Mouse (Mus musculus): ENCODE results near the gene Sirpa. TPM values are rescaled to one million over a fixed set of nuclear protein-coding genes. Genes with fewer than 3 reads are reported as not detected.

The Sirpa gene
- total and polyA plus RNA-seq, 3 experiments: 20.4 to 30.6 (median 27.1) TPM

GRCm38 (mm10) chr2:129544448-129544847 is 48.2 kb upstream of the Sirpa start:
- in situ Hi-C loops (cut with MboI; ENCODE audit: low pct_ligation_motif_present, low pct_unique_long_range_greater_than_20kb, low sequenced_read_pairs): no loop called here
- Histone ChIP-seq H3K36me3 (replicated peaks in 1 of 2; ENCODE audit: control insufficient read depth in 1 of 2, insufficient read depth in 1 of 2, low read length in 1 of 2) (no peaks in the 10 kb centered on the region), H3K9ac (ENCODE audit: insufficient read depth, low read depth) (no peak overlapping the region), H3K27me3 (replicated peaks) (no peaks in the 10 kb centered on the region), H3K4me2 (ENCODE audit: insufficient read depth, low read depth, poor library complexity, severe bottlenecking) (no peak overlapping the region), H3K79me2 (replicated peaks; ENCODE audit: control insufficient read depth, extremely low read depth, insufficient read depth, poor library complexity, severe bottlenecking) (no peaks in the 10 kb centered on the region), H3K27ac (ENCODE audit: insufficient read depth, low read depth) (no peak overlapping the region), H3K4me3 (replicated peaks in 1 of 3; ENCODE audit: low read depth in 2 of 3, low read length in 2 of 3, poor library complexity in 1 of 3) (no peak overlapping the region), H3K4me1 (ENCODE audit: control insufficient read depth in 1 of 2, insufficient read depth in 2 of 2) (peaks cover under 1 to 26% of the 10 kb centered on the region in 2 experiments; a peak in 3 of 4 replicates), H3K9me3 (replicated peaks; ENCODE audit: low read length) (no peaks in the 10 kb centered on the region)
- no peak for TF ChIP-seq ZC3H11A (IDR thresholded peaks at IDR 0.05; ENCODE audit: low read depth, low read length)
- dilution Hi-C loops (cut with MboI; ENCODE audit: extremely low pct_ligation_motif_present, extremely low pct_unique_long_range_greater_than_20kb, low sequenced_read_pairs): no loop called here
- DNase-seq (ENCODE audit: extremely low read depth): no peak

- Histone ChIP-seq H3K36me3 (replicated peaks in 1 of 2; ENCODE audit: control insufficient read depth in 1 of 2, insufficient read depth in 1 of 2, low read length in 1 of 2) (no peaks in the 10 kb centered on the region), H3K4me2 (ENCODE audit: insufficient read depth, low read depth, poor library complexity, severe bottlenecking) (no peak overlapping the region), H3K4me1 (ENCODE audit: control insufficient read depth in 1 of 2, insufficient read depth in 2 of 2) (peaks cover 4 to 31% of the 10 kb centered on the region in 2 experiments; a peak in 3 of 4 replicates), H3K27me3 (replicated peaks) (no peaks in the 10 kb centered on the region), H3K27ac (ENCODE audit: insufficient read depth, low read depth) (no peak overlapping the region), H3K79me2 (replicated peaks; ENCODE audit: control insufficient read depth, extremely low read depth, insufficient read depth, poor library complexity, severe bottlenecking) (no peaks in the 10 kb centered on the region), H3K4me3 (replicated peaks in 1 of 3; ENCODE audit: low read depth in 2 of 3, low read length in 2 of 3, poor library complexity in 1 of 3) (no peak overlapping the region), H3K9me3 (replicated peaks; ENCODE audit: low read length) (no peaks in the 10 kb centered on the region), H3K9ac (ENCODE audit: insufficient read depth, low read depth) (no peak overlapping the region)
- dilution Hi-C loops (cut with MboI; ENCODE audit: extremely low pct_ligation_motif_present, extremely low pct_unique_long_range_greater_than_20kb, low sequenced_read_pairs) (no loop called here), in situ Hi-C loops (cut with MboI; ENCODE audit: low pct_ligation_motif_present, low pct_unique_long_range_greater_than_20kb, low sequenced_read_pairs) (no loop called here)
- TF ChIP-seq HCFC1 (IDR thresholded peaks at IDR 0.05; ENCODE audit: low read depth, low read length): no peak
- DNase-seq (ENCODE audit: extremely low read depth): no peak
Observed at GRCm38 (mm10) chr2:129544919-129545318, 47.7 kb upstream of the Sirpa start.

- in situ Hi-C loops (cut with MboI; ENCODE audit: low pct_ligation_motif_present, low pct_unique_long_range_greater_than_20kb, low sequenced_read_pairs): no loop called here
- peaks cover 5 to 37% of the 10 kb centered on the region in 2 experiments; a peak in 3 of 4 replicates for H3K4me1 ChIP-seq (ENCODE audit: control insufficient read depth in 1 of 2, insufficient read depth in 2 of 2)
Observed at GRCm38 (mm10) chr2:129545596-129545995, 47.0 kb upstream of the Sirpa start.

More at GRCm38 (mm10) chr2:129545596-129545995, 47.0 kb upstream of the Sirpa start:
- TF ChIP-seq PAX5 (IDR thresholded peaks at IDR 0.05; ENCODE audit: low read length): no peak
- no peak for TF ChIP-seq IRF4 (IDR thresholded peaks at IDR 0.05; ENCODE audit: low read depth, low read length)
- no peak for TF ChIP-seq TCF12 (IDR thresholded peaks at IDR 0.05; ENCODE audit: low read depth, low read length)
- TF ChIP-seq ZC3H11A (IDR thresholded peaks at IDR 0.05; ENCODE audit: low read depth, low read length): no peak
- no peak for TF ChIP-seq TBP (conservative IDR thresholded peaks at IDR 0.05; ENCODE audit: low read depth, low read length)
- no peak for TF ChIP-seq RAD21 (IDR thresholded peaks at IDR 0.05; ENCODE audit: low read depth, low read length)
- TF ChIP-seq NELFE (IDR thresholded peaks at IDR 0.05; ENCODE audit: low read depth, low read length): no peak
- TF ChIP-seq MEF2A (IDR thresholded peaks at IDR 0.05; ENCODE audit: borderline replicate concordance, low read depth, low read length): no peak
- TF ChIP-seq BHLHE40 (IDR thresholded peaks at IDR 0.05; ENCODE audit: low read depth, low read length): no peak
- no peak for TF ChIP-seq HCFC1 (IDR thresholded peaks at IDR 0.05; ENCODE audit: low read depth, low read length)
- TF ChIP-seq USF2 (conservative IDR thresholded peaks at IDR 0.05; ENCODE audit: low read depth, low read length): no peak
- no peak for TF ChIP-seq ETS1 (conservative IDR thresholded peaks at IDR 0.05; ENCODE audit: low read depth, low read length)
- TF ChIP-seq GABPA (IDR thresholded peaks at IDR 0.05; ENCODE audit: insufficient replicate concordance, low read depth, low read length): no peak
- H3K4me3 ChIP-seq (replicated peaks in 1 of 3; ENCODE audit: low read depth in 2 of 3, low read length in 2 of 3, poor library complexity in 1 of 3): no peak overlapping the region
- no peaks in the 10 kb centered on the region for H3K9me3 ChIP-seq (replicated peaks; ENCODE audit: low read length)
- no peaks in the 10 kb centered on the region for H3K79me2 ChIP-seq (replicated peaks; ENCODE audit: control insufficient read depth, extremely low read depth, insufficient read depth, poor library complexity, severe bottlenecking)
- H3K4me2 ChIP-seq (ENCODE audit: insufficient read depth, low read depth, poor library complexity, severe bottlenecking): no peak overlapping the region
- no peak overlapping the region for H3K9ac ChIP-seq (ENCODE audit: insufficient read depth, low read depth)
- no peak for DNase-seq (ENCODE audit: extremely low read depth)
- no peaks in the 10 kb centered on the region for H3K36me3 ChIP-seq (replicated peaks in 1 of 2; ENCODE audit: control insufficient read depth in 1 of 2, insufficient read depth in 1 of 2, low read length in 1 of 2)
- dilution Hi-C loops (cut with MboI; ENCODE audit: extremely low pct_ligation_motif_present, extremely low pct_unique_long_range_greater_than_20kb, low sequenced_read_pairs): no loop called here
- H3K27ac ChIP-seq (ENCODE audit: insufficient read depth, low read depth): no peak overlapping the region
- H3K27me3 ChIP-seq (replicated peaks): no peaks in the 10 kb centered on the region
